Mouse (Mus musculus) lung, adult 2 months (tissue): ENCODE measurements around the gene Siae.

Experiments used
- CTCF ChIP-seq: fragments of 200-500 bp; IDR thresholded peaks from 2 replicates; pipeline ENCODE4 v1.5.1; 2011; ENCODE audit warnings: mild to moderate bottlenecking, low read length, control low read depth; ENCODE audit not compliant: insufficient read depth
- POLR2A ChIP-seq: fragments of 200-500 bp; IDR thresholded peaks from 2 replicates; pipeline ENCODE4 v1.6.1; 2011; ENCODE audit warnings: low read depth, mild to moderate bottlenecking, control low read depth, low read length, borderline replicate concordance; ENCODE audit errors: extremely low read depth

DNA sequence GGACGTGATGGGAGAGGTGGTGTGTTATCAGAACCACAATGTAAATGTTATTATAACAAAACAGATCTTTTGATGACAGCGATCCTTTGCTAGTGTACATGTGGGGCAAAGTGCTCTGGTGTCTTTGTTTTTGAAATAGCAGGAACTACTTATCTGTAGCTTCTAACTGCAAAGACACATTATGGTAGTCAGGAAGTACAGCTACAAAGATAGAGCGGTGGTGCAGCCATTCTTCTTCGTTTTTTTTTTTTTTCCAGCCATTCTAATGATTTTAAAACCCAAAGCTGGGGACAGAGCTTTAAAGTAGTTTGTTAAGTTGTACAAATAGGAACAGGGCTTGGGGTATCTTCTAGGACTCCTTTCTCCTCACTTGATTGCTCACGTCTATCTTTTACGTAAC is 103.9 kb downstream of the Siae start:
- TF ChIP-seq CTCF (no peak), POLR2A (no peak)
